Mouse (Mus musculus) liver, postnatal 0 days (tissue): ENCODE measurements at regions not wholly inside any gene's neighbourhood (a gene's known extent, or its start where the extent isn't known, plus 50 kb on each side); places are given as distances from the start of the nearest gene placed in this dataset.

ENCODE experiments used
- ATAC-seq: fragments of 200-750 bp; cut with Nextera tagmentation; 2 replicates; pipeline ENCODE4 v1.8.0; 2017; ENCODE audit warnings: mild to moderate bottlenecking, moderate library complexity
- DNase-seq: peaks from one replicate; pipeline ENCODE4 v3.0.0-alpha.2; 2016
- H3K27ac ChIP-seq: fragments of 300-500 bp; sonication (generic); 2 replicates; pipeline ENCODE4 v1.5.1; 2014; ENCODE audit warnings: antibody characterized with exemption, moderate library complexity, mild to moderate bottlenecking, low read depth
- H3K27me3 ChIP-seq: fragments of 300-500 bp; sonication (generic); 2 replicates; pipeline ENCODE4 v1.6.1; 2014; ENCODE audit warnings: low read length, control low read depth, mixed read lengths; ENCODE audit not compliant: insufficient read depth
- H3K36me3 ChIP-seq: fragments of 300-500 bp; sonication (generic); replicated peaks from 2 replicates; pipeline ENCODE4 v1.6.1; 2014; ENCODE audit warnings: mild to moderate bottlenecking, control low read depth, low read length, moderate library complexity, mixed read lengths; ENCODE audit not compliant: insufficient read depth
- H3K4me1 ChIP-seq: fragments of 300-500 bp; sonication (generic); 2 replicates; pipeline ENCODE4 v1.6.1; 2014; ENCODE audit warnings: antibody characterized with exemption, mild to moderate bottlenecking, control low read depth; ENCODE audit not compliant: insufficient read depth
- H3K4me2 ChIP-seq: fragments of 300-500 bp; sonication (generic); 2 replicates; pipeline ENCODE4 v1.6.1; 2014; ENCODE audit warnings: low read depth, mild to moderate bottlenecking, low read length, moderate library complexity, mixed read lengths
- H3K4me3 ChIP-seq: fragments of 300-500 bp; sonication (generic); 2 replicates; pipeline ENCODE4 v1.5.1; 2014; ENCODE audit warnings: low read depth, low read length
- H3K9ac ChIP-seq: fragments of 300-500 bp; sonication (generic); replicated peaks from 2 replicates; pipeline ENCODE4 v1.6.1; 2014; ENCODE audit warnings: mild to moderate bottlenecking, moderate library complexity
- H3K9me3 ChIP-seq: fragments of 300-500 bp; sonication (generic); 2 replicates; pipeline ENCODE4 v1.6.1; 2016; ENCODE audit warnings: mild to moderate bottlenecking, control low read depth, low read length, mixed read lengths
- CTCF ChIP-seq: sonication (generic); IDR thresholded peaks from 2 replicates; pipeline ENCODE4 v1.5.1; 2016; ENCODE audit warnings: antibody characterized with exemption, low read depth
- EP300 ChIP-seq: IDR thresholded peaks from 2 replicates; pipeline ENCODE4 v1.6.1; 2016; ENCODE audit warnings: antibody characterized with exemption, low read depth, mild to moderate bottlenecking
- WGBS: fragments of 180-500 bp; shearing (Covaris S2); extraction: QIAGEN DNeasy Blood & Tissue Kit; methylation state at CpG from one replicate; pipeline ENCODE4 v1.1.7; 2014; ENCODE audit not compliant: insufficient replicate concordance; 5-methylcytosine and 5-hydroxymethylcytosine counted together

DNA sequence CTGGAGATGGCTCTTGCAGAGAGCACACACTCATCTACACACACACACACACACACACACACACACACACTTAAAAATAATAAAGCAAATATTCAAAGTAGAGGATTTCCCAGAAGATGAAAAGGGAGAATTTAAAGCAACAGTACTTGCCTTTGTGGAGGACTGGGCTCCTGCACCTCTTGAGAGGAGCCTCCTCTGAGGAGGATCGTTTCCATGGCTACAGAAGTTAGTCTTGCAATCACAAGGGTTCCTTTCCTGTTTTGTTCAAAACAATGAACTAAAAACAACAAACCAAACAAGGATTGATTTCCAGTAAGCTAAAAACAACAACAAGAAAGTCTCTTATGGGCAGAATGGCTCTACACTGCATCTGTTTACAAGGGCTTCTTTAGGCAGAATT lies 223.8 kb downstream of the Irs2 start:
- H3K4me2 ChIP-seq, result no peak overlapping the region
- no peak for TF ChIP-seq CTCF
- no peak for TF ChIP-seq EP300
- DNase-seq (no peak), ATAC-seq (no peak)
- H3K27ac ChIP-seq, result no peak overlapping the region
- H3K27me3 ChIP-seq, result no peaks in the 10 kb centered on the region
- H3K36me3 ChIP-seq, result no peaks in the 10 kb centered on the region
- no peaks in the 10 kb centered on the region for H3K4me1 ChIP-seq
- no peaks in the 10 kb centered on the region for H3K9me3 ChIP-seq
- no peak overlapping the region for H3K4me3 ChIP-seq
- no peak overlapping the region for H3K9ac ChIP-seq
- 35% methylated on average over 1 of the region's 1 CpGs for WGBS

DNA sequence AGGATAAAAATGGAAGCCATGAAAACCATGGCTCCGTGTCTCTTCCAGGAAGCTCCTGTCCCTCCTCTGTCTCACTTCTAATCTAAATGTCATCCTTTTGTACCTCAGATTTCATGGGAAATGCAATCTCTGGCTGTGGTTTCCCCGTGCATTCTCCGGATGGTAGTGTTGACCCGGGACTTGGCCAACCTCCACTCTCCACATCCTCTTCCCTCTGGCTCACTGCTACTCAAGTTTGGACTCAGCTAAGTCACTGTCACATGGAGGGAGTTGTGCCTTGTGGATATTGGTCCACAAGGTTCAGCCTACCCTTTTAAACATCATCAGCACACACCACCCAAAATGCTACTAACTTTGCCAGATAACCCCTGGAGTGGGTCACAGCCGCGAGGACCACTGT lies 226.4 kb downstream of the Irs2 start:
- Histone ChIP-seq H3K36me3 (no peaks in the 10 kb centered on the region), H3K4me3 (no peak overlapping the region), H3K27me3 (no peaks in the 10 kb centered on the region), H3K4me1 (no peaks in the 10 kb centered on the region), H3K9ac (no peak overlapping the region), H3K4me2 (no peak overlapping the region), H3K9me3 (no peaks in the 10 kb centered on the region), H3K27ac (no peak overlapping the region)
- TF ChIP-seq EP300 (no peak), CTCF (no peak)
- DNase-seq (no peak), ATAC-seq (no peak)
- WGBS, result 76% methylated on average over 6 of the region's 6 CpGs

DNA sequence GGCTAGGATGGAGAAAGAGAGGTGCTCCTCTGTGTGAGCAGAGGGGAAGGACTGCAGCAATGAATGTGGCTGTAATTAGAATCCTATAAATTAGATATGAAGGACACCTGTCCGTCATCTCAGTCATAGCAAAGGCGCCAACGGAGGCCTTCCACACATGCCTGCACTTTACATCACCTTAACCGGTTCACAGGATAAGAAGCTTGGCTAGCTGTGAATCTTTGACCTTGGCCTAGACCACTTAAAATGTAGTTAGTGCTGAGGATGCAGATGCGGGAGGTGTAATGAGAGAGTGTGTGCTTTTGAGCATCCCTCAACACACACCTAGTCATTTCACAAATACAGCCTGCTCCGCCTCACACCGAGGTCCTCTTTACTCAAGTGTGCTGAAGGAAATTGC lies 228.6 kb downstream of the Irs2 start:
- no peak overlapping the region for H3K27ac ChIP-seq
- no peak overlapping the region for H3K4me3 ChIP-seq
- no peak for TF ChIP-seq EP300
- no peak for TF ChIP-seq CTCF
- no peaks in the 10 kb centered on the region for H3K27me3 ChIP-seq
- no peaks in the 10 kb centered on the region for H3K4me1 ChIP-seq
- H3K9ac ChIP-seq, result no peak overlapping the region
- 87% methylated on average over 7 of the region's 7 CpGs for WGBS
- no peaks in the 10 kb centered on the region for H3K36me3 ChIP-seq
- no peaks in the 10 kb centered on the region for H3K9me3 ChIP-seq
- no peak for DNase-seq
- ATAC-seq, result no peak
- no peak overlapping the region for H3K4me2 ChIP-seq

DNA sequence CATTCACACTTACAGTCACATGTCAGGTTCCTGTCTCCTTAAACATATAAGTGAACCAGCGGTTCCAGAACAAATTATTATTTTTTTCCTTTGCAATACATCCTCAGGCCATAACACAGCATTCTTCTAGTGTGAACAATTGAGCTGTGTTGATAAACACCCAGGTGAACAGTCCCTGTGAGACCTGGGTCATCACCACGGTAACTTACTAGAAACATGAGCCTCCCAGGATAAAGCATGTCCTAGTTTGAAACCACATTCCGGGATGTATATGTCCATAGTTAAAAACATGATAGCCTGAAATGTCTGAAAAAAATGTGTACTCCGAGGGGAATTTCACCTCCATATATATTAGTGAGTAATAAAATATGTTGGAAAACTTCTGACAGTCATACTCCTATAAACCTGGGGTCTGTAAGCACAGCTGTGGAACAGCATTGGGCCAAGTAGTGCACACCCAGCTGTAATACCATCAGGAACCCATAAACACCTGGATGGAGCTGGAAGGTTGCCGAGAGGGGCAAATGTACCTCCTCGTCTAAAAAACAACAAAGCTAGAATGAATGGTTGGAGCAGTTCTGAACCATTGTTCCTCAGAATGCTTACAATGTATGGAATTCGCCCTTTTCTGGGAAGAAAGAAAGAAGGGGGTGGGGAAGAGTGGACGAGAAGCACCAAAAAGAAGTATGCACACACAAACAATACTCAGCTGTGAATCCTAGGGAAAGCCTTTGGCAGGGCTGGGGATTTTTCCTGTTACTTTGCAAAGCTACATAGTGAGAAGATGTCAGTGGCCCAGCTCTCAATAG lies 232.9 kb downstream of the Irs2 start:
- Histone ChIP-seq H3K4me1 (no peaks in the 10 kb centered on the region), H3K9ac (no peak overlapping the region), H3K27me3 (no peaks in the 10 kb centered on the region), H3K27ac (no peak overlapping the region), H3K4me3 (no peak overlapping the region), H3K36me3 (no peaks in the 10 kb centered on the region), H3K4me2 (no peak overlapping the region), H3K9me3 (no peaks in the 10 kb centered on the region)
- 67% methylated on average over 8 of the region's 8 CpGs for WGBS
- no peak for TF ChIP-seq CTCF
- TF ChIP-seq EP300, result no peak
- ATAC-seq (no peak), DNase-seq (no peak)

DNA sequence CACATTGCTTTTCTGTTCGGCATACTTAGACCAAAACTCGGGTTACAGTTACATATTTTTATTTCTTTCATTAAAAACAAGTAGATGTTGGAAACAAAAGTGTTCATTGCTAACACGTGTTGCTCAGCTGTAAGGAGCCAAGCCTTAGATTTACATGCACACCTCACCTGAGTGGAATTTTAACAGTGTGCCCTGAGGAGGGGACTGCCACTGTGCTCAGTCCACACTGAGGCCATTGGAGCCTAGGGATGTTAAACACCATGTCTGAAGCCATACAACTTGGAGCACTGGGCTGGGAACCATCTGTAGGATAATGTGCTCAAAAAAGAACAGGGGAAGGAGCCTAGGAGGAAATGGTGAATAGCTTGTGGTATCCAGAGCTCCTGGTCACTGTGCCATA lies 233.5 kb downstream of the Irs2 start:
- H3K4me2 ChIP-seq, result no peak overlapping the region
- WGBS, result 73% methylated on average over 3 of the region's 3 CpGs
- H3K4me1 ChIP-seq, result no peaks in the 10 kb centered on the region
- ATAC-seq (no peak), DNase-seq (no peak)
- no peak overlapping the region for H3K27ac ChIP-seq
- H3K27me3 ChIP-seq, result no peaks in the 10 kb centered on the region
- H3K9me3 ChIP-seq, result no peaks in the 10 kb centered on the region
- no peak overlapping the region for H3K4me3 ChIP-seq
- no peak overlapping the region for H3K9ac ChIP-seq
- TF ChIP-seq CTCF (no peak), EP300 (no peak)
- H3K36me3 ChIP-seq, result no peaks in the 10 kb centered on the region

DNA sequence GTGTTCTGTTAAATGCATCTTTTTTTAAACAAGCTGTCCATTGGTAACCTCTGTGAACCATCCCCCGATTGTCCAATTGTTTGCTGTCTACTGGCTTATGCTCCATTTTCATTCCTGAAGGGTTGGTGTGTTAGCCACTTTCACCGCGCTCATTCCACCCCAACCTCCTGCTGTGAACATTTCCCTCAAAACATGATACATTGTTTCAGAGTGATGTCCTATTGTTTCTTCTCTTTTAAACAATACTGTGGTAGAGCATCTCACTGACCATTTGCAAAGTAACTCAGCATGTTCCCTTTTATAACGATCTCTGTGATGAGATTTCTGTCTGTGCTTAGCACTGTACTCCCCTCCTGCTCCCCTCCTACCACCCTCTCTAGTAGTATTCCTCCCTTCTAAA lies 240.1 kb downstream of the Irs2 start:
- no peak for TF ChIP-seq CTCF
- no peak for TF ChIP-seq EP300
- H3K9ac ChIP-seq, result no peak overlapping the region
- no peak for ATAC-seq
- H3K4me2 ChIP-seq, result no peak overlapping the region
- WGBS, result 69% methylated on average over 4 of the region's 4 CpGs
- no peak for DNase-seq
- no peaks in the 10 kb centered on the region for H3K36me3 ChIP-seq
- H3K27ac ChIP-seq, result no peak overlapping the region
- no peak overlapping the region for H3K4me3 ChIP-seq
- no peaks in the 10 kb centered on the region for H3K9me3 ChIP-seq
- H3K27me3 ChIP-seq, result no peaks in the 10 kb centered on the region; the same call in 1 of the 2 replicates
- H3K4me1 ChIP-seq, result no peaks in the 10 kb centered on the region
